Mouse (Mus musculus): Measurements from ENCODE around the gene Cyp39a1. TPM values are rescaled to one million over a fixed set of nuclear protein-coding genes. Genes with fewer than 3 reads are reported as not detected.

The Cyp39a1 gene
- total and polyA plus RNA-seq, 2 experiments = 9.6 to 51.4 TPM

DNA sequence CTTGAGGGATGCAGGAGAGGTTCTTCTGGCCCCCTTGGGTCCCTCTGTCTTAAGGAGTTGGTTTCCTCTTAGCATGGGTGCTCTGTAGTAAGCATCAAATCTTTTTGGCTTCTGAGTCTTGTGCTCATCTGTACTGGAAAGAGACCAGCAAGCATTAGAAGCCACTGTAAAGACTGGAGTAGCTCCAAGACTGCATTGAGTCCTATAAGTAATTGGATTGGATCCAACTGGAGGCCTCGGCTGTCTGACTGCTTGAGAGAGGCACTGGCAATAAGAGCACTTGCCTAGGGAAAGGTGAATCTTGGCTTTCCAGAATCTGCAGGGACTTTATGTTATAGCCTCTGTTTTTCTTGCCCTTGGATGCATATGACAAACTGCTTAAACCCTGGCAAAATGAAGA, 85.6 kb downstream of the Cyp39a1 start:
- no peak overlapping the region for H3K9ac ChIP-seq (ENCODE audit: low read depth, low read length)
- peaks cover 19% of the 10 kb centered on the region for H3K36me3 ChIP-seq (ENCODE audit: control insufficient read depth, insufficient read depth, low read length)
- 74% methylated on average over 1 of the region's 1 CpGs for WGBS

DNA sequence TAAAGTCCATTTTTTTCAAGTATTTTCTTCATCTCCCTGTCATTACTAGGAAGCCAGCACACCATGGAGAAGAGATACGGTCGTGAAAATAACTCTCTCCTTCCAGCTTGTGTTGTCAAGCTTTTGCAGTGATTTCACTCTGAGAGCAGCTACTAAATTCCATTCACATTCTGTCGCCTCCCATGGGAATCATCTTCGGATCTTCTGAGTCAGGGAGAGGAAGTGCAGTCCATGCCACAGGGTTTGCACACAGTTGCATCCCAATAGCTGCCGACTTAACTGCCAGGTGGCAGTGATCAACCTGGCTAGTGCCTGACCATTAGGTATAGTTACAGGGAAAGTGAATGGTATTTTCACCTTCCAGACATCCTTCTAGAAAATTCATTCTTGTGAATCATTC, 87.5 kb downstream of the Cyp39a1 start:
- Histone ChIP-seq H3K4me1 (ENCODE audit: control insufficient read depth, insufficient read depth, low read length) (no peaks in the 10 kb centered on the region), H3K9ac (ENCODE audit: low read depth, low read length) (no peak overlapping the region), H3K27me3 (ENCODE audit: control insufficient read depth, insufficient read depth, low read length) (no peaks in the 10 kb centered on the region), H3K4me3 (ENCODE audit: insufficient read depth, low read depth, low read length) (no peak overlapping the region), H3K27ac (replicated peaks; ENCODE audit: insufficient read depth, low read depth, low read length) (no peak overlapping the region), H3K79me2 (ENCODE audit: control insufficient read depth, insufficient read depth, low read length) (no peaks in the 10 kb centered on the region), H3K36me3 (ENCODE audit: control insufficient read depth, insufficient read depth, low read length) (peaks cover 12% of the 10 kb centered on the region)
- DNase-seq (ENCODE audit: extremely low read depth, low read depth, low spot score) = no peak
- TF ChIP-seq CTCF (IDR thresholded peaks at IDR 0.05; ENCODE audit: low read depth, low read length) (no peak), POLR2A (IDR thresholded peaks at IDR 0.05; ENCODE audit: extremely low read depth, insufficient read depth, low read length) (no peak)
- WGBS = 73% methylated on average over 5 of the region's 5 CpGs

More for the DNA sequence above, 85.6 kb downstream of the Cyp39a1 start:
- Histone ChIP-seq H3K4me3 (ENCODE audit: insufficient read depth, low read depth, low read length) (no peak overlapping the region), H3K4me1 (ENCODE audit: control insufficient read depth, insufficient read depth, low read length) (no peaks in the 10 kb centered on the region), H3K79me2 (ENCODE audit: control insufficient read depth, insufficient read depth, low read length) (no peaks in the 10 kb centered on the region), H3K27ac (replicated peaks; ENCODE audit: insufficient read depth, low read depth, low read length) (no peak overlapping the region), H3K27me3 (ENCODE audit: control insufficient read depth, insufficient read depth, low read length) (no peaks in the 10 kb centered on the region)
- TF ChIP-seq POLR2A (IDR thresholded peaks at IDR 0.05; ENCODE audit: extremely low read depth, insufficient read depth, low read length) (no peak), CTCF (IDR thresholded peaks at IDR 0.05; ENCODE audit: low read depth, low read length) (no peak)
- no peak for DNase-seq (ENCODE audit: extremely low read depth, low read depth, low spot score)

DNA sequence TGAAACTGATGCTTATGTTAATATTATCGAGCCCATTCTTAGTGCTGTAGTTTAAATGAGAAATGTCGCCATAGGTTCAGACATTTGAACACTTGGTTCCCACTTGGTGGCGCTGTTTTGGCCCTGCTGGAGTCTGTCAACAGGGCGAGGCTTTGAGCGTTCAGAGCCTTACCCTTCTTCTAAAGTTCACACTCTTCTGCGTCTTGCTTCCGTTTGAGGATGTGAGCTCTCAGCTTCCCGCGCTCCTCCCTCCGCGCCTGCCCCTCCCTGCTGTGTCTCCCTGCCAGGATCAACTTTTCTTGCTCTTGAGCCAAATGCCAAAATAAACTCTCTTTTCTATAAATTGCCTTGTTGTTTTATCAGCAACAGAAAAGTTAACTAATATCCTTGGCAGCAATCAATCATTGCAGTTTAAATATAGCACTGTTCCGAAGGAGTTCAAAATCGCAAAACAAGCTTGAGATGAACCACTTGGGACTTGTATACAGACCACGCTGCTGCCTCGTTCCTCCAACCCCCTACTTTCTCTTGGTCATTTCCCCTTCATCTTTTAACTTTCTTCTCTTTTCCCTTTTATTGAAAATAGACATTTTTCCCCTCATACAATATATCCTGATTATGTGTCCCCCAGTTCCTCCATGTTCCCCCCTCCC, 91.5 kb downstream of the Cyp39a1 start:
- no peaks in the 10 kb centered on the region for H3K36me3 ChIP-seq (ENCODE audit: control insufficient read depth, insufficient read depth, low read length)
- H3K4me3 ChIP-seq (ENCODE audit: insufficient read depth, low read depth, low read length) = no peak overlapping the region
- 66% methylated on average over 15 of the region's 15 CpGs for WGBS
- H3K4me1 ChIP-seq (ENCODE audit: control insufficient read depth, insufficient read depth, low read length) = no peaks in the 10 kb centered on the region
- peak; percentile 16 for DNase-seq (ENCODE audit: extremely low read depth, low read depth, low spot score)
- H3K9ac ChIP-seq (ENCODE audit: low read depth, low read length) = no peak overlapping the region
- TF ChIP-seq CTCF (IDR thresholded peaks at IDR 0.05; ENCODE audit: low read depth, low read length) (peak; percentile 14; the same call in 1 of the 2 replicates), POLR2A (IDR thresholded peaks at IDR 0.05; ENCODE audit: extremely low read depth, insufficient read depth, low read length) (no peak)
- no peak overlapping the region for H3K27ac ChIP-seq (replicated peaks; ENCODE audit: insufficient read depth, low read depth, low read length)
- H3K27me3 ChIP-seq (ENCODE audit: control insufficient read depth, insufficient read depth, low read length) = no peaks in the 10 kb centered on the region
- no peaks in the 10 kb centered on the region for H3K79me2 ChIP-seq (ENCODE audit: control insufficient read depth, insufficient read depth, low read length)

DNA sequence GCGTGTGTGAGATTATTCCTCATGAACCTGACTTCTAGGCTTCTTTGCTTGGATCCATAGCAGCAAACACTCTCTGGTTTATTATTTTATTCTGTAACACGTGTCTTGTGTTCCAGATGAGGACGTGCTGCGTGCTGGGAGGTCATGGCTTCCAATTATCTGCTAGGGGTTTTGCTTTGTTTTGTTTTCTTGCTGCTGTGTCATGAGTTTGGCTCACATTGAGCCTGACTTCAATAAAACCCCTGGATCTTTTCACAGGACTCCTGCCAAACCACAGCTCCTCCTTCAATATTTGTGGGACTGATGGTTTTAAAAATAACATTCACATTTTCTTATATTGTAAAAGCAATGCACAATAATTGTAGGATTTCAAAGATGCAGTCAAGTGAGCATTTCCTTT, 117.3 kb downstream of the Cyp39a1 start:
- no peak overlapping the region for H3K4me3 ChIP-seq (ENCODE audit: insufficient read depth, low read depth, low read length)
- H3K36me3 ChIP-seq (ENCODE audit: control insufficient read depth, insufficient read depth, low read length) = no peaks in the 10 kb centered on the region
- H3K9ac ChIP-seq (ENCODE audit: low read depth, low read length) = no peak overlapping the region
- H3K79me2 ChIP-seq (ENCODE audit: control insufficient read depth, insufficient read depth, low read length) = no peaks in the 10 kb centered on the region
- no peak for DNase-seq (ENCODE audit: extremely low read depth, low read depth, low spot score)
- H3K27ac ChIP-seq (replicated peaks; ENCODE audit: insufficient read depth, low read depth, low read length) = no peak overlapping the region
- no peaks in the 10 kb centered on the region for H3K4me1 ChIP-seq (ENCODE audit: control insufficient read depth, insufficient read depth, low read length)
- no peak for TF ChIP-seq CTCF (IDR thresholded peaks at IDR 0.05; ENCODE audit: low read depth, low read length)
- TF ChIP-seq POLR2A (IDR thresholded peaks at IDR 0.05; ENCODE audit: extremely low read depth, insufficient read depth, low read length) = no peak
- H3K27me3 ChIP-seq (ENCODE audit: control insufficient read depth, insufficient read depth, low read length) = no peaks in the 10 kb centered on the region
- 76% methylated on average over 4 of the region's 4 CpGs for WGBS

DNA sequence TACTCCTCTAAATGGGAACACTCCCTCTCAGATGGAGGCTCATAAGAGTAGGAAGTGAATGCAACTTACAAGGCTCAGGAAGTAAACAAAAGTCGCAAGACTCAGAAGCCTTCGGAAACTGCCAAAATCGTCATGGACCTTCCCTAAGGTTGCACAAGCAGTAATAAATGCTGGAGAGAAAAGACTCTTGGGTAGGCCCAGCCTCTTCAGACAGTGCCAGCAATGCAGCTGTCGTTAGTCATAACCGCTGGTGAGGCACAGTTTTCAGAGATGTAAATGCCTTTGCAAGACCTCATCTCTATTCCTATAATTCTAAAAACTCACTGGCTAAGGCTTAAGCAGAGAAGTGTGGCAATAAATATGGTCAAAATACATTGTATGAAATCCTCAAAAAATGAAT, 121.0 kb downstream of the Cyp39a1 start:
- H3K36me3 ChIP-seq (ENCODE audit: control insufficient read depth, insufficient read depth, low read length) = no peaks in the 10 kb centered on the region
- H3K79me2 ChIP-seq (ENCODE audit: control insufficient read depth, insufficient read depth, low read length) = no peaks in the 10 kb centered on the region
- no peak for DNase-seq (ENCODE audit: extremely low read depth, low read depth, low spot score)
- no peak overlapping the region for H3K4me3 ChIP-seq (ENCODE audit: insufficient read depth, low read depth, low read length)
- WGBS = 91% methylated on average over 5 of the region's 5 CpGs
- TF ChIP-seq CTCF (IDR thresholded peaks at IDR 0.05; ENCODE audit: low read depth, low read length) (no peak), POLR2A (IDR thresholded peaks at IDR 0.05; ENCODE audit: extremely low read depth, insufficient read depth, low read length) (no peak)
- H3K4me1 ChIP-seq (ENCODE audit: control insufficient read depth, insufficient read depth, low read length) = no peaks in the 10 kb centered on the region
- no peak overlapping the region for H3K27ac ChIP-seq (replicated peaks; ENCODE audit: insufficient read depth, low read depth, low read length)
- H3K27me3 ChIP-seq (ENCODE audit: control insufficient read depth, insufficient read depth, low read length) = no peaks in the 10 kb centered on the region
- no peak overlapping the region for H3K9ac ChIP-seq (ENCODE audit: low read depth, low read length)

DNA sequence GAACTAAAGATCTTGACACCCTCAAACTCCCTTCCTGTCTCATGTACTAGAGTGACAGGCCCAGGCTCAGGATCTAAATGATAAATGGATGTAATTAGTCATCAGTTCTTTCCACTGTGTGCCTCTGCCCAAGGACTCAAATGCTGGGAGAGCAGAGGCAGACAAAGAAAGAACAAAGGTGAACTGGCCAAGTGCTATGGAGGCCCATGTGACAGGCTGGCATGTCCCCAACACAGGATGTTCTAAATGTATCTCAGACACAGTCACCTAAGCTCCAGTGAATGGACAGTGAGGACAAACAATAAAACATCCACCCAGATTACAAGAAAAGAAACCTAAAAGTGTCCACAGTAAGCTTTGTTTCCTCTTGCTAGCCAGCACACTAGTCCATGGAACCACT, 122.2 kb downstream of the Cyp39a1 start:
- H3K4me3 ChIP-seq (ENCODE audit: insufficient read depth, low read depth, low read length) = no peak overlapping the region

More for the DNA sequence above, 122.2 kb downstream of the Cyp39a1 start:
- TF ChIP-seq POLR2A (IDR thresholded peaks at IDR 0.05; ENCODE audit: extremely low read depth, insufficient read depth, low read length) (no peak), CTCF (IDR thresholded peaks at IDR 0.05; ENCODE audit: low read depth, low read length) (no peak)
- H3K9ac ChIP-seq (ENCODE audit: low read depth, low read length) = no peak overlapping the region
- H3K36me3 ChIP-seq (ENCODE audit: control insufficient read depth, insufficient read depth, low read length) = no peaks in the 10 kb centered on the region
- DNase-seq (ENCODE audit: extremely low read depth, low read depth, low spot score) = no peak
- H3K79me2 ChIP-seq (ENCODE audit: control insufficient read depth, insufficient read depth, low read length) = no peaks in the 10 kb centered on the region
- H3K27ac ChIP-seq (replicated peaks; ENCODE audit: insufficient read depth, low read depth, low read length) = no peak overlapping the region
- no peaks in the 10 kb centered on the region for H3K27me3 ChIP-seq (ENCODE audit: control insufficient read depth, insufficient read depth, low read length)
- no peaks in the 10 kb centered on the region for H3K4me1 ChIP-seq (ENCODE audit: control insufficient read depth, insufficient read depth, low read length)

All from liver, adult 2 months (tissue).